Mouse (Mus musculus): ENCODE measurements at regions not wholly inside any gene's neighbourhood (a gene's known extent, or its start where the extent isn't known, plus 50 kb on each side); places are given as distances from the start of the nearest gene placed in this dataset.
A peak's percentile ranks its signal among the peaks of the same experiment; 100 is the strongest.

DNA sequence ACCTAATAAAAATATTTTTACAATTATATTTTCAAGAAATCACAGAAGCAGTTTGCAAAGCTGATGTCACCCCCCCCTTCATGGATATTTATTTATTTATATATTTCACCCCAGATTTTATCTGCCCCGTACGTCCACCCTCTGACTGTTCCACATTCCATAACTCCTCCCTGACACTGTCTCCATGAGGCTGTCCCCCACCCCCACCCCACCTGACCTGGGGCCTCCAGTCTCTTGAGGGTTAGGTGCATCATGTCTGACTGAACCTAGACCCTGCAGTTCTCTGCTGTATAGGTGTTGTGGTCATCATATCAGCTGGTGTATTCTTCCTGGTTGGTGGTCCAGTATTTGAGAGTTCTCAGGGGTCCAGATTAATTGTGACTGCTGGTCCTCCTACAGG lies 1083.9 kb upstream of the Cadm2 start:
- DNase-seq (ENCODE audit: low spot score in 2 of 2): no peak

DNA sequence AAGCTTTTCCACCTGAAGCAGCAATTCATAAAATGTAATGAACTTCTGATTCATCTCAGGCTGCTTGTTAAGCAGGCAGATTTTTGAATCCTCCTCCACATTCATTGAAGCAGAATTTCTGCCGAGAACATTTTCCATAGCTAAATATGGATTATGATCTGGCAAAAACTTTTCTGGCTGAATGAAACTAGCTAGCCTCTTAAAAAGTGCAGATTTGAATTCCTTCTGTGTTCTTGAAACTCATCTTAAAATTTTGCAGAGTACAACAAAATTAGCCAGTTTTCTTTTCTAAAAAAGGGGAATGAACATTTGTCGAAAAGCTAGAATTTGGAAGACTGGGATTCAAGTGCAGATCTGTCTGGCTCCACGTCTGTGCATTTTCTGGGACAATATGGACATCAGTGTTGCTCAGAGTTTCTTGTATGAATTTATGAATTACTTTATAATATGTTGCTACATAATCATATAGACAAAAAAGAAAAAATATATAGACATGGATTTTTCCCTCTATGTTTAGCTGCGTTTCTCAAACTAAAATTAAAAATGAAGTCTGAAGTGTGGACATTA lies 1046.3 kb upstream of the Cadm2 start:
- DNase-seq (ENCODE audit: low spot score in 2 of 2): peak in 1 of 2 experiments; percentile 56

DNA sequence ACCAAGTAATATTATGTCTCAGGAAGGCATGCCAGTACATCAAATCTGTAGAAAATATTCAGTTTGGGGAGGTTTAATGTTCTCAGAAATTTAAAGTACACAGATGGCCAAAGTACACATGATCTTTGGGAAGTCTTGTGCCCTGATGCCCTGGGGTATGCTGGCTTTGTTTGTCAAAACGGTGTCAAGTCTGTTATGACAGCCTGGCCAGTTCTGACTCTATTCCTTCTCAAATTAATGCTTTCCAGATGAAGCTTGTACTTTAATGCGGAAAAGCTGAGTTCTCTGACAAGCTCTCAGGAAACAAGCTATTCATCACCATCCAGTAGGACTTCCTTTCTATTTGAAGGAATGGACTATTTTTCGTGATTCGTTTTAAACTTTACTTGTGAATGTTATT lies 1037.7 kb upstream of the Cadm2 start:
- no peak for DNase-seq (ENCODE audit: low spot score in 2 of 2)

DNA sequence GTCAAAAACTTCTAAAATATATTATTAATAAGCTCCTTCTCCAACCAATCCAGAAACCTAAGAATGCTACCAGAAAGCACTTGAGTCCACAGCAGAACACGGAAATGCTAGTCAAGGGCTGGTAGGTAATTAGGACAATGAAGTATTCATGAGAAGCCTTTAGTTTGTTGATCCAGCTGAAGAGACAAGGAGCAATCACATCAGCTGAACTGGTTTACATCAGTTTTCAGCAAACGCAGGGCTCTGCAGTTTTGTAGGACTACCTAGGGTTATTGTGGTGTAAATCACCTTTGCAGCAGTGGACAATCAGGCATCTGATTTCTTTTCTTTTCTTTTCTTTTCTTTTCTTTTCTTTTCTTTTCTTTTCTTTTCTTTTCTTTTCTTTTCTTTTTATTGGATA lies 1007.3 kb upstream of the Cadm2 start:
- no peak for DNase-seq (ENCODE audit: low spot score in 2 of 2)

DNA sequence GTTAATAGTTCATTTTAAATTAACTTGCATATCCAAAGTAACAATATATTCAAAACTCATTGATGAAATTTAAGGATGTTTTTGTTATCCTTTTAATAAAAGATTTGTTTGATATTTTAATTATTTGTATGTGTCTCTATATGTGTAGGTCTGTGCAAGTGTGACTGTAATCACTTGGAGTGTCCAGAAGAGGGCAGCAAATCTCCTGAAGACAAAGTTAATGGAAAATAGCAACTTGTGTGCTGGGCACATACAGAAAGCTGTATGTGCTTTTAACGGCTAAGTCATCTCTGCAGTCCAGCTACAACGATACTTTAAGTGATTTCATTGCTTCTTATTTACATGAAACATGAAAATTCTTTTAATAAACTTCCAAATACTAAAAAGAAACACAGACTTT lies 993.3 kb upstream of the Cadm2 start:
- no peak for DNase-seq (ENCODE audit: low spot score in 2 of 2)

Measured in layer of hippocampus, postnatal 14 days (tissue).